In genomic region chr17:84103344-84103743, GRCm38 (mm10) we compare ENCODE assay signal across 15 mouse cellular contexts.
DNase-seq lines count a peak whose midpoint lies in the region; ATAC-seq lines count a peak whose summit lies in the region.
"Had no signal": no experiment of that assay in that cellular context is flagged by ENCODE, and none has a peak within 500 bp of the region (broad histone marks: within the 10 kb centered on the region; RNA-seq: fewer than 3 reads in every experiment).

No protein-coding gene starts in this region.

- H3K27ac ChIP-seq in lung, embryonic 16.5 days (ENCODE audit: low read length), result peak overlapping the region; percentile 60
- H3K27ac ChIP-seq: limb, embryonic 12.5 days had no signal

- ATAC-seq in lung, embryonic 16.5 days (ENCODE audit: low read depth), result 0 out of 2 replicates have a peak, but pooled peaks have one; percentile 13
- ATAC-seq: inflammation-experienced regulatory T-cells, adult 6 months; midbrain, embryonic 16.5 days had no signal

- DNase-seq in layer of hippocampus, adult 9-11 months, result peak; percentile 85
- DNase-seq in layer of hippocampus, postnatal 25 days (ENCODE audit: extremely low spot score in 1 of 2, low spot score in 1 of 2), result no peak
- peak; percentile 2 for DNase-seq in thymus, postnatal 0 days (ENCODE audit: low spot score)
- no peak for DNase-seq in thymus, postnatal 36 days
- no peak for DNase-seq in cerebellum, postnatal 10 days
- DNase-seq in adrenal gland, adult 2 months, result no peak
- DNase-seq in embryo, embryonic 10 days (ENCODE audit: low spot score), result no peak
- DNase-seq: adrenal gland, postnatal 14 days; cerebellum, adult 8-10 months; thymus, postnatal 25 days had no signal

- H3K9me3 ChIP-seq in lung, embryonic 16.5 days (ENCODE audit: control insufficient read depth, low read length), result no peaks in the 10 kb centered on the region
- H3K9me3 ChIP-seq: limb, embryonic 12.5 days had no signal

- H3K27me3 ChIP-seq in lung, embryonic 16.5 days (ENCODE audit: control insufficient read depth, insufficient read depth, low read depth, low read length), result no peaks in the 10 kb centered on the region
- H3K27me3 ChIP-seq: CH12.LX; limb, embryonic 12.5 days had no signal

- no peak overlapping the region for H3K4me3 ChIP-seq in lung, embryonic 16.5 days (ENCODE audit: low read length)
- H3K4me3 ChIP-seq: limb, embryonic 12.5 days had no signal

- H3K9ac ChIP-seq in lung, embryonic 16.5 days (ENCODE audit: low read length), result no peak overlapping the region
- H3K9ac ChIP-seq: limb, embryonic 12.5 days had no signal

- WGBS in lung, embryonic 16.5 days, result 61% methylated on average over 7 of the region's 7 CpGs

- H3K36me3 ChIP-seq in lung, embryonic 16.5 days (ENCODE audit: control insufficient read depth, insufficient read depth, low read length), result no peaks in the 10 kb centered on the region
- H3K36me3 ChIP-seq: limb, embryonic 12.5 days had no signal

- H3K4me2 ChIP-seq in lung, embryonic 16.5 days (ENCODE audit: low read depth, low read length), result no peak overlapping the region
- H3K4me2 ChIP-seq: limb, embryonic 12.5 days had no signal

- peaks cover 34% of the 10 kb centered on the region for H3K4me1 ChIP-seq in lung, embryonic 16.5 days (replicated peaks; ENCODE audit: control insufficient read depth, insufficient read depth, low read length)

Comparison
In these comparisons a context has a peak if more than half of its experiments do, and no peak if none do; other contexts are left out.
1. DNase-seq: peak in layer of hippocampus, adult 9-11 months (single experiment) and thymus, postnatal 0 days (single experiment); none in layer of hippocampus, postnatal 25 days (0 of 2), thymus, postnatal 36 days (0 of 2), cerebellum, postnatal 10 days (0 of 2), adrenal gland, adult 2 months (single experiment) and embryo, embryonic 10 days (single experiment).